Mouse (Mus musculus) cerebellum, postnatal 14 days (tissue): ENCODE measurements around the gene Slc26a11.
"Not testable (repeated sequence)": the region's sequence is repeated elsewhere in the genome, so short reads cannot be mapped to it uniquely, and the experiment has no call there.

Experiments
- DNase-seq, 2 experiments: peaks; one replicate each; pipeline ENCODE4 v3.0.0; 2021; ENCODE audit warnings: mixed read lengths in 2 of 2

Slc26a11 gene

GRCm38 (mm10) chr11:119362769-119363533 is 7.6 kb downstream of the Slc26a11 start:
- DNase-seq, result no peak

GRCm38 (mm10) chr11:119363534-119364145 is 8.3 kb downstream of the Slc26a11 start:
- peak; percentile 85 to 87 for DNase-seq

GRCm38 (mm10) chr11:119375425-119375824 is 20.1 kb downstream of the Slc26a11 start:
- no peak for DNase-seq

GRCm38 (mm10) chr11:119377326-119377725 is 22.0 kb downstream of the Slc26a11 start:
- DNase-seq, result no peak

GRCm38 (mm10) chr11:119378551-119378950 is 23.2 kb downstream of the Slc26a11 start:
- no peak for DNase-seq

- DNase-seq, result no peak
Observed at GRCm38 (mm10) chr11:119381631-119382337, 26.4 kb downstream of the Slc26a11 start.

- DNase-seq, result no peak
Observed at GRCm38 (mm10) chr11:119382338-119382850, 27.0 kb downstream of the Slc26a11 start.

- DNase-seq, result no peak
Observed at GRCm38 (mm10) chr11:119384904-119385303, 29.5 kb downstream of the Slc26a11 start.

- DNase-seq, result no peak
Observed at GRCm38 (mm10) chr11:119386306-119386705, 30.9 kb downstream of the Slc26a11 start.

GRCm38 (mm10) chr11:119387273-119387672 is 31.9 kb downstream of the Slc26a11 start:
- DNase-seq, result not testable (repeated sequence)

- peak; percentile 76 to 82 for DNase-seq
Observed at GRCm38 (mm10) chr11:119389851-119390270, 34.5 kb downstream of the Slc26a11 start.

- peak; percentile 32 to 35 for DNase-seq
Observed at GRCm38 (mm10) chr11:119390271-119391231, 35.2 kb downstream of the Slc26a11 start.

- no peak for DNase-seq
Observed at GRCm38 (mm10) chr11:119391386-119392000, 36.1 kb downstream of the Slc26a11 start.

GRCm38 (mm10) chr11:119392001-119392614 is 36.8 kb downstream of the Slc26a11 start:
- DNase-seq, result no peak

GRCm38 (mm10) chr11:119392800-119393482 is 37.6 kb downstream of the Slc26a11 start, which contains the start of gene Rnf213:
Gene Rnf213 (plus strand): TSS chr11:119393100.
- peak; percentile 28 to 30 for DNase-seq

GRCm38 (mm10) chr11:119393483-119393804 is 38.1 kb downstream of the Slc26a11 start:
- DNase-seq, result no peak

GRCm38 (mm10) chr11:119394210-119394609 is 38.9 kb downstream of the Slc26a11 start:
- DNase-seq, result no peak

GRCm38 (mm10) chr11:119395394-119395793 is 40.0 kb downstream of the Slc26a11 start:
- DNase-seq, result no peak

GRCm38 (mm10) chr11:119395931-119396330 is 40.6 kb downstream of the Slc26a11 start:
- no peak for DNase-seq

- no peak for DNase-seq
Observed at GRCm38 (mm10) chr11:119396461-119396860, 41.1 kb downstream of the Slc26a11 start.
